9 mouse cellular contexts compared by ENCODE assay signal in the genomic region with DNA sequence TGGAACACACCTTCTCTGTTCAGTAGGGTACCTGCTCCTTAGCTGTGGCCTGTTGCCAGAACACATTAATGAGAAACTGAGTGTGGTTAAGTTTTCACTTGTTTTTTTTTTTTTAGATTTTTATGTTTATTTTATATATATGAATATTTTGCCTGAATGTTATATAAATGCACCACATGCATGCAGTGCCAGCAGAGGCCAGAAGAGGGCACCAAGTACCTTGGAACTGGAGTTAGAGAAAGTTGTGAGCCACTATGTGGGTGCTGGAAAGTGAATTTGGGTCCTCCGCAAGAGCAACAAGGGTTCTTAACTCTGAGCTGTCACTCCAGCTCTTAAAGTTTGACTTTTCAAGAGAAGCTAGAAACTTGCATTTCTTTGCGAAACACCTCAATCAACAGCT. TPM values are rescaled to one million over a fixed set of nuclear protein-coding genes. Genes with fewer than 3 reads are reported as not detected.
A peak's percentile ranks its signal among the peaks of the same experiment; 100 is the strongest.
DNase-seq lines count a peak whose midpoint lies in the region; ATAC-seq and TF ChIP-seq lines count a peak whose summit lies in the region.
"Had no signal": no experiment of that assay in that cellular context is flagged by ENCODE, and none has a peak within 500 bp of the region (broad histone marks: within the 10 kb centered on the region; RNA-seq: fewer than 3 reads in every experiment).

No protein-coding gene starts in this region.

- H3K36me3 ChIP-seq in heart, embryonic 11.5 days (ENCODE audit: control insufficient read depth, insufficient read depth, low read length) = no peaks in the 10 kb centered on the region
- no peaks in the 10 kb centered on the region for H3K36me3 ChIP-seq in limb, embryonic 11.5 days (ENCODE audit: control insufficient read depth, insufficient read depth, low read length)

- intact Hi-C loops in gastrocnemius, adult 2 months (cut with DNase I) = no loop called here

- peak; percentile 4 for DNase-seq in heart, adult 8-10 months (ENCODE audit: low spot score)
- peak; percentile 52 to 57 for DNase-seq in B cell, adult 2 months
- peak; percentile 24 for DNase-seq in adipocyte (ENCODE audit: low spot score)
- peak; percentile 21 for DNase-seq in gastrocnemius, adult 2 months
- DNase-seq in limb, embryonic 11.5 days (ENCODE audit: low spot score) = peak; percentile 21
- peak; percentile 27 to 42 for DNase-seq in spleen, postnatal 10 days (ENCODE audit: low spot score in 2 of 2)
- DNase-seq in urinary bladder, postnatal 4 days (ENCODE audit: low spot score in 2 of 2) = no peak

- H3K4me1 ChIP-seq in heart, embryonic 11.5 days (ENCODE audit: control insufficient read depth, insufficient read depth, low read length) = no peaks in the 10 kb centered on the region
- no peaks in the 10 kb centered on the region for H3K4me1 ChIP-seq in limb, embryonic 11.5 days (ENCODE audit: control insufficient read depth, insufficient read depth, low read length)
- H3K4me1 ChIP-seq: hindbrain, embryonic 15.5 days had no signal

- peak; percentile 71 for TF ChIP-seq CTCF in gastrocnemius, adult 2 months (IDR thresholded peaks at IDR 0.05)

- no peaks in the 10 kb centered on the region for H3K27me3 ChIP-seq in heart, embryonic 11.5 days (ENCODE audit: control insufficient read depth, insufficient read depth, low read length)
- no peaks in the 10 kb centered on the region for H3K27me3 ChIP-seq in limb, embryonic 11.5 days (ENCODE audit: control insufficient read depth, insufficient read depth, low read length)
- H3K27me3 ChIP-seq: hindbrain, embryonic 15.5 days had no signal

- no peak overlapping the region for H3K27ac ChIP-seq in heart, embryonic 11.5 days (ENCODE audit: low read depth, low read length)
- no peak overlapping the region for H3K27ac ChIP-seq in gastrocnemius, adult 2 months
- no peak overlapping the region for H3K27ac ChIP-seq in limb, embryonic 11.5 days (replicated peaks; ENCODE audit: low read depth, low read length)
- H3K27ac ChIP-seq: hindbrain, embryonic 15.5 days had no signal

- WGBS in heart, embryonic 11.5 days (ENCODE audit: insufficient replicate concordance) = 86% methylated on average over 2 of the region's 2 CpGs
- WGBS in limb, embryonic 11.5 days = 85% methylated on average over 2 of the region's 2 CpGs

- H3K4me3 ChIP-seq in heart, embryonic 11.5 days (ENCODE audit: low read depth, low read length) = no peak overlapping the region
- H3K4me3 ChIP-seq in gastrocnemius, adult 2 months = no peak overlapping the region
- no peak overlapping the region for H3K4me3 ChIP-seq in limb, embryonic 11.5 days (ENCODE audit: low read depth, low read length)
- H3K4me3 ChIP-seq: hindbrain, embryonic 15.5 days had no signal

- ATAC-seq in heart, embryonic 11.5 days (replicated peaks; ENCODE audit: insufficient number of reproducible peaks, low FRiP score, low TSS enrichment) = no peak
- ATAC-seq in limb, embryonic 11.5 days (ENCODE audit: insufficient number of reproducible peaks, low FRiP score, low TSS enrichment, low read depth) = no peak

- H3K9ac ChIP-seq in heart, embryonic 11.5 days (ENCODE audit: low read depth, low read length) = no peak overlapping the region
- no peak overlapping the region for H3K9ac ChIP-seq in limb, embryonic 11.5 days (ENCODE audit: low read length)
- H3K9ac ChIP-seq: hindbrain, embryonic 15.5 days had no signal

- H3K9me3 ChIP-seq in heart, embryonic 11.5 days (replicated peaks; ENCODE audit: control insufficient read depth, low read length) = no peaks in the 10 kb centered on the region
- no peaks in the 10 kb centered on the region for H3K9me3 ChIP-seq in limb, embryonic 11.5 days (ENCODE audit: control insufficient read depth, low read length)
- H3K9me3 ChIP-seq: hindbrain, embryonic 15.5 days had no signal

- H3K4me2 ChIP-seq in heart, embryonic 11.5 days = no peak overlapping the region
- H3K4me2 ChIP-seq in limb, embryonic 11.5 days (ENCODE audit: low read depth, severe bottlenecking) = no peak overlapping the region
- H3K4me2 ChIP-seq: hindbrain, embryonic 15.5 days had no signal

RNA-seq across cellular contexts. Expression of a gene that starts 20.9 kb away (rescaled TPM):
- total RNA-seq in heart, adult 8-10 months (2022) = 1 to 10 TPM; 1.4 to 2.8 (median 2.2) TPM
- 7.8 and 8.8 TPM in 2 replicates for polyA plus RNA-seq in heart, embryonic 11.5 days (2014; fragmentation: Nextera tagmentation; extraction: Ambion mirVana)
- total RNA-seq in gastrocnemius, adult 2 months (2021) = 1 to 10 TPM; 1.5 to 1.6 TPM
- 17.2 and 19.8 TPM in 2 replicates for polyA plus RNA-seq in limb, embryonic 11.5 days (2014; fragmentation: Nextera tagmentation; extraction: Ambion mirVana)

RNA-seq across cellular contexts. Expression of a gene that starts 30.2 kb away (rescaled TPM):
- not detected for total RNA-seq in heart, adult 8-10 months (2022)
- not detected in 2 replicates for polyA plus RNA-seq in heart, embryonic 11.5 days (2014; fragmentation: Nextera tagmentation; extraction: Ambion mirVana)
- under 1 TPM in 1 of 2 experiments, not detected in 1; 0.08 TPM for total RNA-seq in gastrocnemius, adult 2 months (2021)
- not detected in 2 replicates for polyA plus RNA-seq in limb, embryonic 11.5 days (2014; fragmentation: Nextera tagmentation; extraction: Ambion mirVana)
- polyA plus RNA-seq: hindbrain, embryonic 15.5 days had no signal

RNA-seq across cellular contexts. Expression of a gene that starts 49.8 kb away (rescaled TPM):
- total RNA-seq in heart, adult 8-10 months (2022) = 1 to 10 TPM; 3.4 to 6.0 (median 5.3) TPM
- 7.6 and 7.9 TPM in 2 replicates for polyA plus RNA-seq in heart, embryonic 11.5 days (2014; fragmentation: Nextera tagmentation; extraction: Ambion mirVana)
- total RNA-seq in gastrocnemius, adult 2 months (2021) = 1 to 10 TPM; 4.9 to 5.0 TPM
- 23.3 and 23.7 TPM in 2 replicates for polyA plus RNA-seq in limb, embryonic 11.5 days (2014; fragmentation: Nextera tagmentation; extraction: Ambion mirVana)

RNA-seq across cellular contexts. Expression of a gene that starts 50.7 kb away (rescaled TPM):
- total RNA-seq in heart, adult 8-10 months (2022) = 1 to 10 TPM; 1.7 to 2.4 (median 1.9) TPM
- polyA plus RNA-seq in heart, embryonic 11.5 days (2014; fragmentation: Nextera tagmentation; extraction: Ambion mirVana) = 18.1 and 18.7 TPM in 2 replicates
- 1 to 10 TPM; 1.4 to 1.6 TPM for total RNA-seq in gastrocnemius, adult 2 months (2021)
- 22.0 and 30.5 TPM in 2 replicates for polyA plus RNA-seq in limb, embryonic 11.5 days (2014; fragmentation: Nextera tagmentation; extraction: Ambion mirVana)

Comparison
In these comparisons a context has a peak if more than half of its experiments do, and no peak if none do; other contexts are left out.
1. DNase-seq: peak in heart, adult 8-10 months (single experiment), B cell, adult 2 months (2 of 2), adipocyte (single experiment), gastrocnemius, adult 2 months (single experiment), limb, embryonic 11.5 days (single experiment) and spleen, postnatal 10 days (2 of 2); none in urinary bladder, postnatal 4 days (0 of 2).